Mouse (Mus musculus): ENCODE results near the gene Dgki.

- no peak for TF ChIP-seq HCFC1 (IDR thresholded peaks at IDR 0.05; ENCODE audit: borderline replicate concordance, insufficient read depth, low read length)
- no peak for TF ChIP-seq ZC3H11A (IDR thresholded peaks at IDR 0.05; ENCODE audit: borderline replicate concordance, low read depth, low read length)
- no peak for TF ChIP-seq MAFK (IDR thresholded peaks at IDR 0.05; ENCODE audit: insufficient read depth, low read depth, low read length)
Measured at GRCm38 (mm10) chr6:36845288-36845687, 454.7 kb downstream of the Dgki start.

Measured in ES-E14 (cell line).